Mouse (Mus musculus) heart, postnatal 0 days (tissue): Measurements from ENCODE around the gene Icmt. TPM values are rescaled to one million over a fixed set of nuclear protein-coding genes. Genes with fewer than 3 reads are reported as not detected.

Source experiments
- ATAC-seq: fragments of 200-750 bp; cut with Nextera tagmentation; 2 replicates; pipeline ENCODE4 v1.8.0; 2017; ENCODE audit warnings: low read depth, moderate number of reproducible peaks, moderate library complexity; ENCODE audit not compliant: insufficient read depth
- DNase-seq: peaks from one replicate; pipeline ENCODE4 v3.0.0-alpha.2; 2016; ENCODE audit warnings: low spot score
- H3K27ac ChIP-seq: fragments of 300-500 bp; sonication (generic); 2 replicates; pipeline ENCODE4 v1.5.1; 2014; ENCODE audit warnings: low read depth, mild to moderate bottlenecking
- H3K27me3 ChIP-seq: fragments of 300-500 bp; sonication (generic); 2 replicates; pipeline ENCODE4 v1.6.1; 2014; ENCODE audit warnings: low read length, mixed read lengths; ENCODE audit not compliant: control insufficient read depth, insufficient read depth
- H3K36me3 ChIP-seq: fragments of 300-500 bp; sonication (generic); replicated peaks from 2 replicates; pipeline ENCODE4 v1.6.1; 2014; ENCODE audit warnings: low read length, mixed read lengths; ENCODE audit not compliant: control insufficient read depth, insufficient read depth
- H3K4me1 ChIP-seq: fragments of 300-500 bp; sonication (generic); 2 replicates; pipeline ENCODE4 v1.6.1; 2014; ENCODE audit warnings: antibody characterized with exemption; ENCODE audit not compliant: control insufficient read depth, insufficient read depth
- H3K4me2 ChIP-seq: fragments of 300-500 bp; sonication (generic); 2 replicates; pipeline ENCODE4 v1.6.1; 2014; ENCODE audit warnings: low read depth, mild to moderate bottlenecking, low read length, moderate library complexity
- H3K4me3 ChIP-seq: fragments of 300-500 bp; sonication (generic); 2 replicates; pipeline ENCODE4 v1.5.1; 2014; ENCODE audit warnings: low read depth, low read length
- H3K9ac ChIP-seq: fragments of 300-500 bp; sonication (generic); replicated peaks from 2 replicates; pipeline ENCODE4 v1.6.1; 2014; ENCODE audit warnings: low read depth, low read length, mixed read lengths
- H3K9me3 ChIP-seq: fragments of 300-500 bp; sonication (generic); replicated peaks from 2 replicates; pipeline ENCODE4 v1.6.1; 2016; ENCODE audit warnings: low read length; ENCODE audit not compliant: control insufficient read depth
- CTCF ChIP-seq: IDR thresholded peaks from 2 replicates; pipeline ENCODE4 v1.5.1; 2016; ENCODE audit warnings: antibody characterized with exemption, control low read depth, low read depth
- EP300 ChIP-seq: IDR thresholded peaks from 2 replicates; pipeline ENCODE4 v1.6.1; 2016; ENCODE audit warnings: antibody characterized with exemption, low read depth
- WGBS: fragments of 180-500 bp; shearing (Covaris S2); extraction: QIAGEN DNeasy Blood & Tissue Kit; methylation state at CpG from one replicate; pipeline ENCODE4 v1.1.7; 2014; 5-methylcytosine and 5-hydroxymethylcytosine counted together
- polyA plus RNA-seq: library from polyadenylated mRNA; unstranded; fragments of >200 nt; fragmentation: Nextera tagmentation; extraction: Ambion mirVana; gene quantifications from 2 replicates; pipeline ENCODE4 v1.2.1, GENCODE M21; 2015
- total RNA-seq: library from RNA; depleted of rRNA; stranded (reverse); fragments of >200 nt; gene quantifications from 2 replicates; pipeline ENCODE4 v1.2.3, GENCODE M21; 2014; ENCODE audit warnings: low replicate concordance

Gene Icmt
- total and polyA plus RNA-seq, 2 experiments from 2014 or later, result 15.0 to 38.0 TPM

- DNase-seq (no peak), ATAC-seq (no peak)
- TF ChIP-seq CTCF (no peak), EP300 (no peak)
- Histone ChIP-seq H3K9ac (no peak overlapping the region), H3K27ac (peak overlapping the region; percentile 73), H3K4me3 (no peak overlapping the region), H3K27me3 (no peaks in the 10 kb centered on the region), H3K9me3 (no peaks in the 10 kb centered on the region), H3K36me3 (0 out of 2 replicates have a peak, but pooled peaks cover 3% of the 10 kb centered on the region), H3K4me1 (peaks cover 81% of the 10 kb centered on the region), H3K4me2 (no peak overlapping the region)
- 51% methylated on average over 5 of the region's 5 CpGs for WGBS
These were observed 31.2 kb upstream of the Icmt start for GRCm38 (mm10) chr4:152265791-152266190.

DNA sequence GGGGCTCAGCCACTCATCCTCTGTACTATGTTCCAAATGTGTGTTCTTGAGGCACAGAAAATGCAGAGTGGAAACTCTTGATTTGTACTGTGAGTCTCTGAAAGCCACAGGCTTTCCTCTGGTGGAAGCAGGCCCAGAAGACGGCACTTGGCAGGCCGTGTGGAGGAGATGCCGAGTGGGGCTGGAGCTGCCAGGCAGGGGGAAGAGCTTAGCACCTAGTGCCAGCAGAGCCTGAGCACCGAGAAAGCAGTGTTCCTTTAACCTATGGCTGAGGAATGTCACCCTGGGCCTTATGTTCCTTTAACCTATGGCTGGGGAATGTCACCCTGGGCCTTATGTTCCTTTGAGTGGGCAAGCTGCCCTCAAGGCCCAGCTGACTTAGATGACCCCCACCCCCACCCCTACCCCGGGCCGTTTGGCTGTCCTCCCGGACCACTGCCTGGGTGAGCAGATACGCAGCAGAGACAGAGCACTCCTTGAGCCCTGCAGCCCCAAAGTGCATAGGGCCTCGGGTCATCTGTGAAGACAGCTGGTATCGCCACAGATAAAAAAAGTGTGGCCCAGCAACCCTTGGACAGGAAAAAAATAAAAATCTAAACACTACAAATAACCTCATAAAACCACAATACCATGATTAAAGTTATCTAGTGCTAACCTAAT lies 30.7 kb upstream of the Icmt start:
- TF ChIP-seq CTCF (no peak), EP300 (no peak)
- H3K4me3 ChIP-seq, result no peak overlapping the region
- H3K36me3 ChIP-seq, result no peaks in the 10 kb centered on the region
- H3K4me2 ChIP-seq, result no peak overlapping the region
- H3K27ac ChIP-seq, result peak overlapping the region; percentile 73
- H3K9me3 ChIP-seq, result no peaks in the 10 kb centered on the region
- no peak overlapping the region for H3K9ac ChIP-seq
- ATAC-seq (no peak), DNase-seq (no peak)
- 27% methylated on average over 10 of the region's 10 CpGs for WGBS
- H3K27me3 ChIP-seq, result no peaks in the 10 kb centered on the region
- peaks cover 81% of the 10 kb centered on the region for H3K4me1 ChIP-seq

GRCm38 (mm10) chr4:152267748-152268369 lies 29.2 kb upstream of the Icmt start:
- TF ChIP-seq EP300, result no peak
- no peak for TF ChIP-seq CTCF
- WGBS, result 62% methylated on average over 13 of the region's 13 CpGs
- no peaks in the 10 kb centered on the region for H3K9me3 ChIP-seq
- H3K4me3 ChIP-seq, result no peak overlapping the region
- ATAC-seq (no peak), DNase-seq (no peak)
- H3K36me3 ChIP-seq, result no peaks in the 10 kb centered on the region
- H3K9ac ChIP-seq, result no peak overlapping the region
- no peak overlapping the region for H3K4me2 ChIP-seq
- no peak overlapping the region for H3K27ac ChIP-seq
- peaks cover 87% of the 10 kb centered on the region for H3K4me1 ChIP-seq
- no peaks in the 10 kb centered on the region for H3K27me3 ChIP-seq

DNA sequence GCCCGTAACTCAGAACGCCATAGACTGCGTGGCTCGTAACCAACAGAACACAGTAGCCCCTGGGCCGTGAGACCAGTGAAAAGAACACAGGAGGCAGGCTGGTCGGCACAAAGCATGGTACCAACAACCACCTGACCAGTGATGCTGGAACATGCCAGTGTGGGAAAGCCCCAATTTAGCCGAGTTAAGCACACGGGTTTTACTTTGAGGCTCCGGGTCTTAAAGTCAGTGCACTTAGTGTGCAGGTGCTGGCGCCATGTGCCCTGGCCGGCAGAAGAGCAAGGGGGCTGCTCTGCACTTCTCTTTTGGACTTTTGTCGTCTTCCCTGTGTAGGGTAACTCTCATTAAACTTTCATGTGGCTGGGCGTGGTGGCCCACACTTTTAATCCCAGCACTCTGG lies 27.1 kb upstream of the Icmt start:
- H3K4me3 ChIP-seq, result no peak overlapping the region
- H3K4me1 ChIP-seq, result peaks cover 86% of the 10 kb centered on the region

GRCm38 (mm10) chr4:152270599-152270998 lies 26.4 kb upstream of the Icmt start:
- DNase-seq, result no peak
- Histone ChIP-seq H3K9ac (no peak overlapping the region), H3K36me3 (no peaks in the 10 kb centered on the region), H3K27me3 (0 out of 2 replicates have a peak, but pooled peaks cover 2% of the 10 kb centered on the region), H3K4me2 (no peak overlapping the region), H3K9me3 (no peaks in the 10 kb centered on the region), H3K4me3 (no peak overlapping the region), H3K27ac (peak overlapping the region; percentile 36), H3K4me1 (peaks cover 86% of the 10 kb centered on the region)
- WGBS, result 53% methylated on average over 9 of the region's 9 CpGs
- TF ChIP-seq CTCF (no peak), EP300 (no peak)
- ATAC-seq, result no peak

More for the DNA sequence above, 27.1 kb upstream of the Icmt start:
- no peak for TF ChIP-seq CTCF
- no peak overlapping the region for H3K9ac ChIP-seq
- no peak overlapping the region for H3K4me2 ChIP-seq
- H3K9me3 ChIP-seq, result no peaks in the 10 kb centered on the region
- H3K36me3 ChIP-seq, result no peaks in the 10 kb centered on the region
- DNase-seq (no peak), ATAC-seq (no peak)
- no peaks in the 10 kb centered on the region for H3K27me3 ChIP-seq
- H3K27ac ChIP-seq, result peak overlapping the region; percentile 36; the same call in 1 of the 2 replicates
- 90% methylated on average over 13 of the region's 13 CpGs for WGBS
